Mouse (Mus musculus) heart, embryonic 12.5 days (tissue): ENCODE data around the gene Lgals2. TPM values are rescaled to one million over a fixed set of nuclear protein-coding genes. Genes with fewer than 3 reads are reported as not detected.

Experiments
- ATAC-seq: fragments of 200-750 bp; cut with Nextera tagmentation; 2 replicates; pipeline ENCODE4 v1.8.0; 2017; ENCODE audit warnings: moderate TSS enrichment, moderate library complexity; ENCODE audit not compliant: insufficient number of reproducible peaks, low FRiP score
- H3K27ac ChIP-seq: fragments of 300-500 bp; sonication (generic); 2 replicates; pipeline ENCODE4 v1.5.1; 2016; ENCODE audit warnings: mild to moderate bottlenecking, moderate library complexity; ENCODE audit not compliant: poor library complexity, severe bottlenecking
- H3K27me3 ChIP-seq: fragments of 300-500 bp; sonication (generic); replicated peaks from 2 replicates; pipeline ENCODE4 v1.6.1; 2016; ENCODE audit warnings: mild to moderate bottlenecking, moderate library complexity
- H3K36me3 ChIP-seq: fragments of 300-500 bp; sonication (generic); 2 replicates; pipeline ENCODE4 v1.6.1; 2016; ENCODE audit warnings: mild to moderate bottlenecking, moderate library complexity
- H3K4me1 ChIP-seq: fragments of 300-500 bp; sonication (generic); replicated peaks from 2 replicates; pipeline ENCODE4 v1.6.1; 2016; ENCODE audit warnings: mild to moderate bottlenecking
- H3K4me2 ChIP-seq: fragments of 300-500 bp; sonication (generic); 2 replicates; pipeline ENCODE4 v1.6.1; 2016; ENCODE audit warnings: mild to moderate bottlenecking, moderate library complexity
- H3K4me3 ChIP-seq: fragments of 300-500 bp; sonication (generic); 2 replicates; pipeline ENCODE4 v1.5.1; 2016; ENCODE audit warnings: mild to moderate bottlenecking
- H3K9ac ChIP-seq: fragments of 300-500 bp; sonication (generic); 2 replicates; pipeline ENCODE4 v1.6.1; 2016; ENCODE audit warnings: mild to moderate bottlenecking, moderate library complexity
- H3K9me3 ChIP-seq: fragments of 300-500 bp; sonication (generic); replicated peaks from 2 replicates; pipeline ENCODE4 v1.6.1; 2016; ENCODE audit warnings: mild to moderate bottlenecking, moderate library complexity
- WGBS: fragments of 180-500 bp; shearing (Covaris S2); methylation state at CpG from one replicate; pipeline ENCODE4 v1.1.7; 2016; 5-methylcytosine and 5-hydroxymethylcytosine counted together
- polyA plus RNA-seq: library from polyadenylated mRNA; unstranded; fragments of >200 nt; fragmentation: Nextera tagmentation; extraction: Ambion mirVana; gene quantifications from 2 replicates; pipeline ENCODE4 v1.2.1, GENCODE M21; 2016

Gene Lgals2
- polyA plus RNA-seq, 1 experiment from 2014 or later = 0.84 TPM

DNA sequence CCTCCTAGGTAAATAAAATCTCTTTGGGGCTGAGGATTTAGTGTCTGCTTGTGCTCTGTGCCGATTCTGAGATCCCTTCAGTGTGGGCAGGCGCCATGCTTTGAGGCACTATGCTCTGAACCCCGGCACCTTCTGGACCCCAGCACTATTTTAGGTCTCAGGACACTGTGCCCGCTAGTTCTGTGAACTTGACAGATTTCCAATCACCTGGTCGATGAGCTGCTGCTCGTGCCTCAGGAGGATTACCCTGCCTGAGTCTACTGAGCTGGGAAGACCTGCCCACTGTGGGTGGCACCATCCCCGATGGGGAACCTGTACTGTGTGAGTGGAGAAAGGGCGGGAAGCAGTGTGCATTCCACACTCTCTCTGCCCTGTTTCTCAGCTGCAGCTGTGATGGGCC lies 19.7 kb upstream of the Lgals2 start:
- H3K36me3 ChIP-seq = peaks cover 4% of the 10 kb centered on the region; the same call in 1 of the 2 replicates
- no peaks in the 10 kb centered on the region for H3K9me3 ChIP-seq
- no peak overlapping the region for H3K4me3 ChIP-seq
- ATAC-seq = no peak
- H3K27ac ChIP-seq = no peak overlapping the region
- WGBS = 71% methylated on average over 8 of the region's 8 CpGs
- H3K9ac ChIP-seq = no peak overlapping the region
- H3K27me3 ChIP-seq = no peaks in the 10 kb centered on the region
- H3K4me1 ChIP-seq = peaks cover 35% of the 10 kb centered on the region
- H3K4me2 ChIP-seq = no peak overlapping the region

DNA sequence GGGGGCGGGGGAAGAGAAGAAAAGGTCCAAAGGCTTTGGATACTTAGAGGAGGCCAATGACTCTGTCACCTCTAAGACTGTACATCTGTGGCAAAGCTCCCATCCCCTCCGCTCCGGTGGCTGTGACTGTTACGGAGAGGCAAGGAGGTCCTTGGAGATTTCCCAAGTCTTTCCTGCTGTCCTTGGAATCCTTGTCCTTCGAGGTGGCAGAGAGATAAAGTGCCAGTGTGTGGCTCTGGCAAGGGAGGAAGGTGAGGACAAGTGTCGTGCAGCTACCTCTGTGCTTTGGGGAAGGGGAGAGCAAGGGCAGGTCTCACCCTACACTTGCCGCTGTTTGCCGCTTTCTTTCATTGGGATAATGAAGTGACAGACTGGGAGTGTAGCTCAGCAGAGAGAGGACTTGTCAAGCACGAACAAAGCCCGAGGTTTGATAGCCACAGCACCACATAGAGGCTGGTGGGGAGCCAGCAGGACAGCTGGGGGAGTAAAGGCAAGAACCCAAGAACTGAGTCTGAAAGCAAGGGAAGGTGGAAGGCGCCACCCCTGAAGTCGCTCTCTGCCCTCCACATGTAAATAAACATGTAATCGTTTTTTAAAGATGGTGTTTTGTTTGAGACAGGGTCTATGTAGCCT lies 18.6 kb upstream of the Lgals2 start:
- H3K27me3 ChIP-seq = no peaks in the 10 kb centered on the region
- 41% methylated on average over 13 of the region's 13 CpGs for WGBS

DNA sequence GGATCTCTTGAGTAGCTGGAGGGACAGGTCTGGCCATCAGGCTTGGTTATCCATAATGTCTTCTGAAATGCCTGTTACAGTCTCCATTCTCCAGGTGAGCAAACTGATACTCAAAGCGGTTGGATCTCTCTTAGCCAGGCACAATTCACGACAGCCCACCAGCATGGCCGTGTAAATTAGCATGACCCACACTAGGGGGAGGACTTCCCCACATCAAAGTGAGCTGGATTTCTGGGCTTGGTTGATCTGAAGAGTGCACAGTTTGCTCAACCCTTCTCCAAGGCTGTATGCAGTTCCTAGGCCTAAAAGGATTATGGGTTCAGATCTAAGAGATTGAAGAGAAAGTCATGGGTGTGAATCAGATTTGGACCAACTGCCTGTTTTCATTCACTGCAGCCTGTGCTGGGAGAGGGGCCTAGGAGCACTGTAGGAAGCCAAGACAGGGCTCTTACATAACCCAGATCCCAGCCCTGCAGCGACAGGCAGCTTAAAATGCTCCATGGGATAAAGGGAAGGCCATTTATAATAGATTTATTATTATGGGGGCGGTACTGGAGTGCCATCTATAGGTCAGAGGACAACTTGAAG lies 16.8 kb upstream of the Lgals2 start:
- H3K4me1 ChIP-seq = peaks cover 27% of the 10 kb centered on the region
- H3K27ac ChIP-seq = no peak overlapping the region
- 51% methylated on average over 5 of the region's 5 CpGs for WGBS

More for the DNA sequence above, 18.6 kb upstream of the Lgals2 start:
- H3K4me1 ChIP-seq = peaks cover 26% of the 10 kb centered on the region
- H3K9ac ChIP-seq = 0 out of 2 replicates have a peak overlapping the region, but pooled peaks have one; percentile 32
- ATAC-seq = no peak
- no peak overlapping the region for H3K4me2 ChIP-seq
- H3K9me3 ChIP-seq = no peaks in the 10 kb centered on the region
- no peak overlapping the region for H3K27ac ChIP-seq
- H3K36me3 ChIP-seq = no peaks in the 10 kb centered on the region
- no peak overlapping the region for H3K4me3 ChIP-seq

DNA sequence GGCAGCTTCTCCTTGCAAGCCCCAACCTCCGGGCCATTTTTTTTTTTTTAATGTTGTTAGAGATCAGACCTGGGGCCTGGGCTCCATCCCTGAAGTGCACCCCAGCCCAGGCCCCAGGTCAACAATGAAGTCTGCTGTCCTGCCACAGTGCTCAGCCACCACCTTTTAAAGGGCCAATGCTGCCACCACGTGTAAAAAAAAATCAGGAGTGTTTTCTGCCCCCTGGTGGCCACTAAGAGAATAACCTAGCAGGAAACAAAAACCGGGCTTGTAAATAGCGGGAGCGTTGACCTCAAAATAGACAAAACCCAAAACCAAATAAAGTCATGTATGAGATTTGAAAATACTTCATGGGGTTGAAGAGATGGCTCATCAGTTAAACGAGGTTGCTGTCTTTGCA lies 14.4 kb upstream of the Lgals2 start:
- Histone ChIP-seq H3K9me3 (no peaks in the 10 kb centered on the region), H3K36me3 (no peaks in the 10 kb centered on the region), H3K4me3 (no peak overlapping the region), H3K9ac (no peak overlapping the region), H3K27me3 (no peaks in the 10 kb centered on the region), H3K4me1 (peaks cover 17% of the 10 kb centered on the region), H3K4me2 (no peak overlapping the region), H3K27ac (no peak overlapping the region)
- WGBS = 30% methylated on average over 6 of the region's 6 CpGs
- no peak for ATAC-seq

More for the DNA sequence above, 16.8 kb upstream of the Lgals2 start:
- no peak overlapping the region for H3K9ac ChIP-seq
- H3K4me3 ChIP-seq = no peak overlapping the region
- no peak overlapping the region for H3K4me2 ChIP-seq
- H3K9me3 ChIP-seq = no peaks in the 10 kb centered on the region
- H3K27me3 ChIP-seq = no peaks in the 10 kb centered on the region
- ATAC-seq = no peak
- H3K36me3 ChIP-seq = no peaks in the 10 kb centered on the region

DNA sequence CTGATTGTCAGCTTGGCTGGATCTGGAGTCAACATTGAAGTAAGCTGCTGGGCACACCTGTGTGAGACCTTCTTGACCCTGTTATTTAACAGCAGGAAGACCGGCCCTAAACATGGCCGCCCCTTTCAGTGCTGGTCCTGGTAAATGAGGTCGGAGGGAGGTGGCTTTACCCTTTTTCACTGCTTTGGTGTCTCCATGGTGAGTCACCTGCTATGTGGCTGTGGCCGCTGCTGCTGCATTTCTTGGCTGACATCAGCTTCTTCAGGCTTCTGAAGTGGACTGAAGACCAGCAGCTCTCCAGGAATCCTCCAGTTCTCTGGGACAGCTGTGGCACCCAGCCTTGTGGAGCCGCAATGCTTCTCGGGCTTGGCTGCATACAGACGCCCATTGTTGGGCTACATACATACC lies 13.5 kb upstream of the Lgals2 start:
- 70% methylated on average over 7 of the region's 7 CpGs for WGBS
- Histone ChIP-seq H3K36me3 (no peaks in the 10 kb centered on the region), H3K4me3 (no peak overlapping the region), H3K9ac (peak overlapping the region; percentile 52; the same call in 1 of the 2 replicates), H3K27ac (peak overlapping the region; percentile 81), H3K4me1 (peaks cover 17% of the 10 kb centered on the region), H3K27me3 (no peaks in the 10 kb centered on the region), H3K9me3 (no peaks in the 10 kb centered on the region), H3K4me2 (no peak overlapping the region)
- no peak for ATAC-seq

DNA sequence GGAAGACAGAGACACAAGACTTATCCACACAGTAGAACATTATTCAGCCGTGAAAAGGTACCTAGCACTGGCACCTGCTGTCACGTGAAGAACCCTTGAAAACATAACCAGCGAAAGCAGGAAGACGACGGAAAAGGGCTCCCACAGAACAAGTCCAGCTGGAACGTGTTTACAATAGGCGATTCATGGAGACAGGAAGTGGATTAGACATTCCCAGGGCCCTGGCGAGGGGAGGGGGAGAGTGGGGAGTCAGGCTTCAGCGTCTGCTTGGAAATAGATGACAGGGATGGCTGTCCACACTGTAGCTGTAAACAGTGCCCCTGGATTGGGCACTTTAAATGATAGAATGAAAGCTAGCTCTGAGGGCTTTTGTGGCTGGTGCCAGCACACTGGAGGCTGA lies 13.1 kb upstream of the Lgals2 start:
- Histone ChIP-seq H3K36me3 (no peaks in the 10 kb centered on the region), H3K9ac (peak overlapping the region; percentile 52; the same call in 1 of the 2 replicates), H3K4me1 (peaks cover 18% of the 10 kb centered on the region), H3K27me3 (no peaks in the 10 kb centered on the region), H3K27ac (peak overlapping the region; percentile 81), H3K4me2 (no peak overlapping the region), H3K9me3 (no peaks in the 10 kb centered on the region), H3K4me3 (no peak overlapping the region)
- 33% methylated on average over 9 of the region's 9 CpGs for WGBS
- ATAC-seq = peak; percentile 60

DNA sequence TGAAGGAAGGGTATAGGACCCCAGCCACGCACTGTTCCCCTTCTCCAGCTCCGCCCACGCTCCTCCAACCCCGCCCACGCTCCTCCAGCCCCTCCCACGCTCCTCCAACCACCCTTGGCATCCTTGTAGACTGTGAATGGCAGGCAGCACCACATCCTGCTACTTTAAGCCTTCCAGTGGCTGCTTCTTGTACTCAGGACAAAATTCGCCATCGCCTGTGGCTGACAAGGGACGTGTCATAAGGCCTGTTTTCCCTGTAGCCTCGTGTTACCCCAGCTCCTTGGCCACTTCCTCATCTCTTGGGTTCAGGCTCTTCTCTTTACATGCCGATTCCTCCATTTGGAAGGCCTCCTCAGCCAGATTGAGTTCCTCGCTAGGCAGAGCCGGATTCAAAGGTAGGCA lies 8.5 kb upstream of the Lgals2 start:
- H3K27ac ChIP-seq = no peak overlapping the region

DNA sequence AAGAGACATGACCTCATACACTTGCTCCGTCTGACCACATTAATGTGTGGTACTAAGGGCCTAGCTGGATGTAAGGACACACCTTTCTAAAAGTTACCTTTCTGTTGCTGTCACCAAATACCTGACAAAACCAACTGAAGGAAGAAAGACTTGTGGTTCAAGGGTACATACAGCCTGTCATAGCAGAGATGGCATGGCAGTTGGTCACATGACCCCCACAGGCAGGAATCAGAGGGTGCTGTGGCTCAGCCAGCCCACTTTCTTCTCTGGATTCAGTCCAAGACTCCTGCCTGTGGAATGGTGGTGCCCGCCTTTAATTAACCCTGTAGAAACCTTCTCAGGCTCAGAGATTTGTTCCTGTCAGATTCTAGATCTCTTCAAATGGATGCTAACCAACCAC lies 7.8 kb upstream of the Lgals2 start:
- Histone ChIP-seq H3K9me3 (no peaks in the 10 kb centered on the region), H3K4me2 (no peak overlapping the region), H3K4me3 (no peak overlapping the region), H3K36me3 (no peaks in the 10 kb centered on the region), H3K27me3 (no peaks in the 10 kb centered on the region), H3K27ac (no peak overlapping the region), H3K9ac (no peak overlapping the region), H3K4me1 (peaks cover 22% of the 10 kb centered on the region)
- WGBS = 64% methylated on average over 2 of the region's 2 CpGs
- ATAC-seq = no peak

More for the DNA sequence above, 8.5 kb upstream of the Lgals2 start:
- no peaks in the 10 kb centered on the region for H3K27me3 ChIP-seq
- 42% methylated on average over 13 of the region's 13 CpGs for WGBS
- ATAC-seq = no peak
- no peaks in the 10 kb centered on the region for H3K36me3 ChIP-seq
- H3K9ac ChIP-seq = no peak overlapping the region
- H3K4me3 ChIP-seq = no peak overlapping the region
- H3K9me3 ChIP-seq = no peaks in the 10 kb centered on the region
- H3K4me2 ChIP-seq = no peak overlapping the region
- peaks cover 28% of the 10 kb centered on the region for H3K4me1 ChIP-seq

DNA sequence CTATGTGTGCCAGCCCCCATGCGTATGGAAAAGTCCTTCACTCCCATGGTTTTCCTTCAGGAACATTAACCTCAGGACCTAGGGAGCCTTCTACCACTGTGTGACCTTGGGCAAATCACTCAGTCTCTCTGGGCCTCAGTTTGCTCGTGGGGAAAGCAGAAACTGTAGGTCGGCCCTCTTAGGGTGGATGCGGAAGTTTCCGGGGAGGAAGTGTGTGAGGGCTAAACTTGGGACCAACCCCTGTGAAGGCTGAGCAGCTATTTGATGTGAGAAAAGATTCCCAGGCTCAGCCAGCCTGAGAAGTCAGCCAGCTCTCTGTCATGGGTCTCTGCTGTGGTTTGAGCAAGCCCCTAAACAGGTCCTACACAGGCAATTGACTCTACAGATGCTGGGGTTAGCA lies 7.0 kb upstream of the Lgals2 start:
- Histone ChIP-seq H3K36me3 (no peaks in the 10 kb centered on the region), H3K4me1 (peaks cover 19% of the 10 kb centered on the region), H3K9me3 (no peaks in the 10 kb centered on the region), H3K9ac (no peak overlapping the region), H3K4me3 (no peak overlapping the region), H3K4me2 (no peak overlapping the region), H3K27me3 (no peaks in the 10 kb centered on the region), H3K27ac (no peak overlapping the region)
- WGBS = 79% methylated on average over 5 of the region's 5 CpGs
- no peak for ATAC-seq

DNA sequence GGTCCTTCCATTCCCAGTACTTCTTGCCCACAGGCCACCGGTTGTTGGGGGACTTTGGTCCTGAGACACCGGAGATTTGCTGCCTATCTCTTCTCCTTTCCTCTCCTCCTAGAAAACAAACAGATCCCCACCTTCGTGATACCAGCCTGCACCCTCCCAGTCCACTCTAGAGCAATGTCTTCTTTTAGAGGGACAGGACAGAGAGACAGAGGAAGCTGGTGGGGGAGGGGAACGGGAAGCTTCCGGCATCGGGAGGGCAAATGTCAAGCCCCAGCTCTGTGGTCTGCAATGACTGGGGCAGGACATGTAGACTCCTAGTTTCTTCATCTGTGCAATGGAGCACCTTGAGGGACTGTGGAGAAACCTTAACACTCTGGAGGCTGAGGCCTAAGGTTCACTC lies 4.4 kb upstream of the Lgals2 start:
- H3K4me3 ChIP-seq = no peak overlapping the region
- H3K9ac ChIP-seq = no peak overlapping the region
- no peak for ATAC-seq
- WGBS = 37% methylated on average over 6 of the region's 6 CpGs
- H3K27ac ChIP-seq = no peak overlapping the region
- 0 out of 2 replicates have a peak, but pooled peaks cover 6% of the 10 kb centered on the region for H3K27me3 ChIP-seq
- H3K4me1 ChIP-seq = peaks cover 19% of the 10 kb centered on the region
- no peaks in the 10 kb centered on the region for H3K9me3 ChIP-seq
- H3K36me3 ChIP-seq = no peaks in the 10 kb centered on the region
- H3K4me2 ChIP-seq = no peak overlapping the region

DNA sequence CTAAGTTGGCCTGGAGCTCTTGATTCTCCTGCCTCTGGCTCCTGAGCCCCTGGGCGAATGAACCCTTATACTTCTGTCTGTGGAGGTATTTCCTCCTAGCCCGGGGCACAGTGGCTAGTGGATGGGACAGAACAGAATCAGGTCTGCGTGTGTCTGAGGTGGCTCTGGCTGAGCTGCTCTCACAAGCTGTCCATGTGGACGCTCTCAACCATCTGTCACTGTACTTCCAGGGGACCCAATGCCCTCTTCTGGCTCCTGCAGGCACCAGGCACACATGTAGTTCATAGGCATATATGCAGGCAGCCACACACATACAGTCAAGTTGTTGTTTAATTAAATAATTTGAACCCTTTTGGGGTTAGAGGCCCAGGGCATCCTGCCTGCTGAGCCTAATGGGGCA lies 4.0 kb upstream of the Lgals2 start:
- no peak overlapping the region for H3K4me3 ChIP-seq
- WGBS = 64% methylated on average over 4 of the region's 4 CpGs
- ATAC-seq = no peak
- H3K4me1 ChIP-seq = peaks cover 19% of the 10 kb centered on the region
- no peak overlapping the region for H3K9ac ChIP-seq
- no peak overlapping the region for H3K27ac ChIP-seq
- H3K36me3 ChIP-seq = no peaks in the 10 kb centered on the region
- H3K27me3 ChIP-seq = 0 out of 2 replicates have a peak, but pooled peaks cover 6% of the 10 kb centered on the region
- H3K4me2 ChIP-seq = no peak overlapping the region
- no peaks in the 10 kb centered on the region for H3K9me3 ChIP-seq
